Mouse (Mus musculus) layer of hippocampus, adult 9-10 months (tissue): ENCODE measurements at regions not wholly inside any gene's neighbourhood (a gene's known extent, or its start where the extent isn't known, plus 50 kb on each side); places are given as distances from the start of the nearest gene placed in this dataset.

Source experiments
- DNase-seq: peaks from one replicate; pipeline ENCODE4 v3.0.0; 2022; ENCODE audit warnings: low spot score

DNA sequence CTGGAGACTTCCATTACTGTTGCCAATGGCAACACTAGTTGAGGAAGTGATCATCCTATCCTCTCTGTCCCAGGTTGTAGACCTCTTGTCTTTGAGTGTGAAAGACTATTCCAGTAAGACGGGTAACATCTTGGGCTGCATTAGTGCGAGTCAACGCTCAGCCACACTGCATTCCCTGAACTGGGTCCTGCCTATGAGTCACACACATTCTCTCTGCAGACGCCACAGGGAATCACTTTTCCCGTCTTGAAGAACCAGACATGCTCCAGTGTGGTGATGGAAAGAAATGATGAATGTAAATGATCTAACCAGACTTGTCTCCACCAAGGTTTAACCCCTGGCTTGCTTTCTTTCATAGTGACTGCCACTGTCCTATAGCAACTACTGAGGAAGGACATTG, 199.1 kb upstream of the Maf start:
- DNase-seq, result no peak

DNA sequence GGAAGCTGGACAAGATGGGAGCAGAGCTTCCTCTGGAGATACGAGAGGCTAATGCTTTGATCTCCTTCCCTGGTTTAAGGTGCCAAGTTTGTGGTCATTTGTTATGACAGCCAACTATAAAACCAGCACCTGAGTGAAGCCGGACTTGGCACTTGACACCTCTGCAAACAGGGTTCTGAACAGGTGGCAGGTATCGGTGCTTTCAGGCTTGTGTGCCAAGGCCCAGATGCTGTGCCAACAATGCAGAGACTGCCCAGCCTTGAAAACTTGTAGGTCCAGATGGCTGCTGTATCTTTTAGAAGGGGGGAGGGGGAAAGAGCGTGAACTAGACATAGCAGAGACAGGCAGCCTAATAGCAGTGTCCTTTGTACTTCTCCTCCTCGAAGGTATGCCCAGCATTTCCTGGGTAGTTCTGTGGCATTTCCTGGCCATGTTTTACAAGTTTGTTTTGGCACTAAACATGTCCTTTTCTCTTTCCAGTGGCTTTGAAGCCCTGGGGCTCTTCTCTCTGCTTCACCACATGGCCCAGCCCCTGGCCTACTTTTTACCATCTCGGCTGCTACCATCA, 196.3 kb upstream of the Maf start:
- no peak for DNase-seq

DNA sequence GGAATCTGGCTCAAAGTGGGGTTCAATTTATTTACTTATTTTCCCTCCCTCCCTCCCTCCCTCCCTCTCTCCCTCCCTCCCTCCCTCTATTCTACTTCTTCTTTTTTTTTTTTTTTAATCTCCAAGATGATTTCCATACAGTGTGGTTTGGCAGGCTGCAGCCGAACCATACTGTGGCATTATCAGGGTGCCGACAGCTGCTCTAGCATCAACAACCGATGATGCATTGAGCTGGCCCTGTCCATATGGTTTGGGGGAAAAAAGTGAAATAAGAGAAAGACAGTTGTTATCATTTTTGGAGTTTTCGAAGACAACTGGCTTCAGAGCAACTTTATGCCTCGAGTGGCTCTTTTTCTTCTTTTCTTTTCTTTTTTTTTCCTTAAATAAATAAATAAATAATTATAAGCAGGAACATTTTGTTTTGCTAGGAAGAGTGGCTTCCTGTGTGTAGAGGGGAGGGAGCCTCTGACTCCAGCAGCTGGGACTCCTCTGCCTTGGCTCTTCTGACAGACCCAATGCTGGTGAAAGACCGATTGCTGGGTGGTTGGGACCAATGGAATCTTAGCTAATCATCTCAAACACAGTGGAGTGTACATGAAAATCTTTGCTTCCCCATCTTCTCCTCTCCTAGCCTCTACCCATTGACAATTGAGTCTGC, 190.1 kb upstream of the Maf start:
- DNase-seq, result no peak

DNA sequence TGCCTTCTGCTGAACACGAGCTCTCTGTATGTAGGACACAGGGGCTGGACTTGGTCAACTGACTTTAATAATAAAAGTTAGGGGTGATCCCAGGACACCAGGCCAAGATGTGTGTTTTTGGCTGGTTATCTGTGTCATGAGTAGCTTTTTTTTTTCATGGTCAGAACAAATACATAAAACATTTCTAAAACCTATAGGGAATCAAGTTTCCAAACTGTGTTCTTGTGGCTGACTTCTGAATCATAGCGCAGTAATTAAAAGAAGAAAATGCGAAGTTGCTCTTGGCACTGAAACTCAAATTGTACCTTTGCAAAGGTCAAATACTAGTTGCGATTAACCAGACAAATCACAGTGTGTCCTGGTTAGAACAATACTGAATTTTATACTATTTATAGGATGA, 189.5 kb upstream of the Maf start:
- no peak for DNase-seq

DNA sequence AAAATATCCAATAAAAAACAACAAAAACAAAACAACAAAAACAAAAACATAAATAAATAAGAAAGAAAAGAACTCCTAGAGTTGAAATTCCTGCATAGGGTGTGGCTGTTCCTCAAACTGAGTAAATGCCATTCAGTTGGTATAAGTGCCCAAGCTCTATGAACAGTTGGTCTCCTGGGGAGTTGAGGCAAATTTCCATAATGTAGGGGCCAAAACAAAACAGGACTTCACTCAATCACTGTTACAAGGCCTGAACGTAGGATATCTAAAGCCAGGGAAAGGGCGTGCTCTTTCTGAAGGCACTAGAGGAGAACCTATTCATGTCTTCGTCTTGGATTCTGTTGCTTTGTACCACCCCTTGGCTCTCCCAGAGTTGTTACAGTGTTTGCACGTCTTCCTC, 188.5 kb upstream of the Maf start:
- DNase-seq, result no peak

DNA sequence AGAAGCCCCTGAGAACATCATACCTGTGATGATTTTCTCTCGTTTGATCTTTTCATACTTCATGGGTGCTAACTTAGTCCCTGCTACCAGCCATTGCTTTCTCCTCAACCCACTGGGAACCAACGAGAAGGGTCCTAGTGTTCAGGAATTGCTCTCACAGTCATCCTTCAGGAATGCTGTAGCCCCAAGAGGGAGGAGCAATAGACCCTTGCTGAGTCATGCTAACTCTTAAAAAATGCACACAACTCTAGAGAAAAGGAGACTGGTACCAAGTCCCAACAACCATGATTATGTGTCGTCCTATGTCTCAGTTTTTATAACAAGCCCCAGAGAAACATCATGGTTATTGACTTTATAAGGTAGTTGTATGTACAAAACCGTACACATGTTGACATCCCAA, 180.7 kb upstream of the Maf start:
- DNase-seq, result no peak

DNA sequence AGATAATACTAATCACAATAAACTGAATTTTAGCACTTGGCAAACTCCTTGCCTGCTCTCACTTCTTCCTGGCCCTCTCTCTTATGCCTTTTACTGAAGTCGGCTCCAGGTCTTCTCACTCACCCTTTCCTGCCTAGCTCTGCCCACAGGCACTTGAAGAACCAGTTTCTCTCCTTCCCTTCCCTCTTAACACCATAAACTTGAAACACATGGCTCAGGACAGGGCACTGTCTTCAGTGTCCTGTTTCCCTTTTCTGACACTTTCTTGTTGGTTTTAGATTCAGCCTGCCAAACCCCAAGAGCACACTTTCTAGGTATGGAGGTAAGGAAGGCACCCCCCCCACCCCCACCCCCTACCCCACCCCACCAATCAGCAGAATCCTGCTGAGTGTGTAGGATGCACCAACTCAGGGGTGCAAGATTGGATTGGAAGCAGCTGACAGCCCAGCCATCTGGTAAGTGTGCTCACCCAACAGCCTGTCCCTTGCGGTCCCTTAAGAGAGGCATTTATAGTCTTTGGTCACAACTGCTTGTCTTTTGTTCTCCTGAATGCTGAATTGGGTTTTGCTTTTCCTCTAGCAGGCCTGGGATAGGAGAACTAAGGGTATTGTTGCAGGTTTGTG, 177.6 kb upstream of the Maf start:
- DNase-seq, result no peak

DNA sequence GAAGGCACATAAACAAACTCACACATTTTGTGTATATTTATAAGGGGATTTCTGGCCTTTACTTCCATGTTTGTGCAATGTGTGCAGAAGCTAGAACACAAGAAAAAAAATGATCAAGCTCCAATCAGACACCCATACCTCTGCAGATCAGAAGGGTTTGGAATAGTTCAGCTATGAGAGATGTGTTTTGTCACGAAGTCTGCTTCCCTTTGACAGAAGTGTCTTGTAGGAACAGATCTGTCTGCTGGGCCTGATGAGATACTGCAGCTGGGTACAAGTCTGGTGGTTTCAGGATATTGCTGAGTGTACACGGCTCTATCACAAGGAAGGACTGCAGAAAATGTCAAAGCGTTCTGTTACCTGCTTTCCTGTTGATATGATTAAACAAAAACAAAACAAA, 176.2 kb upstream of the Maf start:
- no peak for DNase-seq

DNA sequence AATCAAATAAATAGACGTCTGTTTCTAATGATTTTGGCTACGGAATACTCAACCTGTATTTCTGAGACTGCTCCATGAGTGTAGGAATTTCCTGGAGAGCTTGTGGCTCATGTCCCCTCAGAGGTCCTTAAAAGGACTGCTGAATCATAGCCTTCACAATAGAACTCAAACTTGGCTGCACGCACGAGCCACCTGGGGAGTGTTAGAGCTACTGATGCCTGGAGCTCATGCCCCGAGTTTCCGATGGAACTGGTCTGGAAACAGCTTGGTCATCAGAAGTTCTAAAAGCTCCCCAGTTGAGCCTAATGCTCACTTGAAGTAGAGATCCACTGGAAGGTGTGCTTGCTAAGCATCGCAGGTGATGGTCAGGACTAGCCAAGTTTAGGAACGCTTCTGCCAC, 174.3 kb upstream of the Maf start:
- DNase-seq, result no peak

DNA sequence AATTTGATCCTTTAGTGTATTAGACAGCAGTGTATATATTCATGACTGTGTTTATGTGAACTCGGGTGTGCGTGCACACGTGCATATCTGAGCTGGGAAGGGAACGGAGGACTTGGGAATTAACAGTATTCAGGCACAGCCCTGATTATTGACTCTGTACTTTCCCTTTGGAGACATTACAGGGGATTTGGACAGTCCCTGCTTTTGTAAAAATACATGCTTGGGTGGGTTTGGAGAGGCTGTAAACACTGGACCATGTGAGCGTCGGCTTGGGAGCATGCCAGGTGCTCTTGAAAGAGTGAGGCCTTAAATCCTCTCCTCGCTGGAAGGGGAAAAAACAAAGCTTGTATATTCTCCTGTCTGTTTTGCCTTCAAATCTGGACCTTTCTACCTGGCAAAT, 167.2 kb upstream of the Maf start:
- DNase-seq, result no peak

DNA sequence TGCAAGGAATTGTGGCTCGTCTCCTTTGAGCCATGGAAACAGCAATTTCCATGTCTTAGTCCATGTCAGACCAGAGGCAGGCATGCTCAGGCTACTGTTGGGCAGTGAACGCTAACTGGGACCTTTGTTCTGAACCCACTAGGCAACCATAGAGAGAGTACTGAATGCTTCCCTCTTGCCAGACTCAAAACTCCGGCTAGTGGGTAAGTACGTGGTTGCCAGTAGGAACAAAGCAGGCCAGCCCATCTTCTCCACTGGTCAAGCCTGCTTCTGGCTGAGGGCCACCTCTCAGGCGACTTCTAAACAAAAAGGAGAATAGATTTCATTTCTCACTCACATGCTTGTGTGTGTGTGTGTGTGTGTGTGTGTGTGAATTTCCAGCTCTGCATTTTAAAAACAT, 163.8 kb upstream of the Maf start:
- no peak for DNase-seq

DNA sequence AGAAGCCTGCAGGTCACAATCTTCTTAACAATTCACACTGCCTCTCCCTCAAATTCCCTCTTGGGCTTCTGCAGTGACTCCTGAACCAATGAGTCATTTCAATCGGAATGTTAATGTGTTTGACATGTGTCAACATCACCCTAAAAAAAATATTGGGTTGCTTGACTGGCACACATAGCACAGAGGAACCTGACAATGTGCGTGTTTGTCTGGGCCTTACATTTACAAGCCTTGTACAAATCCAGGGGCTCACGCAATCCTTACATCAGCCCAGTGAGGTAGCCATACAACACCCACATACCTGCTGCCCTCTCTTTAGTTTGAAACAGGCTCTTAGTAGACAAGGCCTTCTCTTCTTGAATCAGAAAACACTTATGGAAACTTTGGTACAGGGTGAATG, 153.8 kb upstream of the Maf start:
- no peak for DNase-seq

DNA sequence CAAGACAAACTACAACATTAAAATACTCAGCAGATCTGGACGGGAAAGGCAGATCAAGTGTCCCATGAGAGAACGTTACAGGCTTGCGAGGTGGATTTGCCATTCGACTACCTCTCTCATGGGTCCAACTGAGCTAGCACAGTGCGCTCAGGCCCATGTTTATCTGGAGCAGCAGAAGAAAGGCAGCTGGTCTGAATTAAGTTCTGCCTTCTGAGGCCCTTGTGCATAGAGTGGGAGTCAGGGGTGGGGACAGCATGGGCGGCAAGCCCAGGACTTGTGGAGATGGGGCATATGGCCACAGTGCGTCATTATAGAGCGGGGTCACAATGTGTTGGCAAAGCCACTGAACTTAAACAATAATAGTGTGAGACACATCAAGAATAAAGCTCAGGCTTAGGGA, 151.8 kb upstream of the Maf start:
- no peak for DNase-seq

DNA sequence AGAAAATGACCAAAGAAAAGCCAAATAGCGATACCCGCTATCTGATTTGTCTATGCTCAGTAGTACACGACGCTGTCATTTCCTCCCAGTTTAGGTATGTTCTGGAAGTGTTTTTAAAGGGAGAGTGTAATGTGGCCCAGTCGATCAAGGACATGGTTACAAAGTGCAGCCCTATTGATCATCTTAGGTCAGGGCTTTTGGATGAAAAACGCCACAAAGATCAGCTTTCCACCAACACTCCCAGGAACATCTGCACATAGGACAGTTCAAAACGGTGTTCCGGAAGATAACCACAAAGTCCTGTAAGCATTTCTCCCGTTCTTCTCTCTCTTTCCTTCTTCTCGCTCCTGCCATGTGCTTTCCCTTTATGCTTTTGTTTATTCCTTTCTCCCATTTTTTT, 149.2 kb upstream of the Maf start:
- DNase-seq, result no peak

DNA sequence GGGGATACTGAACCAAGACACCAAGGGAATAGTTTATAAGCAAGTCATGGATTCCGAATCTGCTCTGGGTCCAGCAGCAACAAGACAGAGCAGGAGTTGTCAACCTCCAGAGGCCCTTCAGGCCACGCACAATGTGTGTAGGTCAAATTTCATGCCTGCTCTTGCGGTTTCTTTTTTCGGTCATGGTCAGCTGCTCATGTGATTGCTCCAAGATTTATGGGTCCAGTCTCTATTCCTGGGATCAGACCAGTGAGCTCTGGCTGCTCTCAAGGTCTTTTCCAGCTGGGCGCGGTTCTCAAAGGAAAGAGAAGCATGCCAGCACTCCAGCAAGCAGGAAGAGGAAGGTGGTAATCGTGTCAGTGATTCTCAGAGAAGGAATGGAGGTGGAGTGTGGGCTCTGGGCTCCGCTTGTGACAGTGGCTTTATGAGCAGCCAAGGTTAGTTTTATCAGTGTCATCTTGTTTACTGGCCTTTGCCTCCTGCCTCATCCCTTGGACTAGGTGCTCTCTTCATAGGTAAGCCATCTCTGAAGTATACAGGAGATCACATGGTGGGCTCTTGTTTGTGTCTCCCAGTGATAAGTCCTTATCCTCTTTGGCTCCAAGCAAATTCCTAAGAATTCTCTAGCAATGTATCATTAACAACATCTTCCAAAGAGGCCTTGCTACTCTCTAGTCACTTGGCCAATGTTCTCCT, 148.5 kb upstream of the Maf start:
- no peak for DNase-seq

DNA sequence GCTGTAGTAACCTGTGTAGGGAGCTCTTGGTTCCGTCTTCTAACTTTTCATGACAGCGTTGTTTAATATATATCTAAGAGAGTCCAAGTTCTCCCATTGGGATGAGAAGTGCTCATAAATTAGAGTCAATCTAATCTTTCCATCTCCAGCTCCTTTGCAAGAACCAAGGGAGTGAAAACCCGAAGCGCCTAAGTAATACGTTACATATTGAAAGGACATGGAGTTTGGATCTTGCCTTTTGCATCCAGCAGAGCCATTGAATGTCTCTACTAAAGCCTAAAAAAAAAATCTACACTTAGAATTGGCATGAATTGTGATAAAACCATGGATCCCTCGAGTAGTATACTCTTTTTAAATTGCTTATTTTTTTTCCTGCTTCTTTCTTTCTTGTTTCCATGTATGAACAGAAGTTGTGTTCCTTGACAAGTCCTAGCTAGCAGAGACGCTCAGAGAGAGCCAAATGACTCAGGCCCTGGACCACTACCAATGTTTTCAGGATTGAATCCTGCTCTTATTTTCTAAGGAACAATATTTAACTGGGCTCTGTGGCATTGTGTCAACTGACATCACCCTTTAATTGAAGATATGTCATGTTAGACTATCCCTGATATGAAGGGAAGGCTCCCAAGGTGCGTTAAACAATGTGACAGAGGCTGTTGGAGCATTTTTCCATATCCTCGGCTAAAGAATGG, 146.8 kb upstream of the Maf start:
- no peak for DNase-seq

DNA sequence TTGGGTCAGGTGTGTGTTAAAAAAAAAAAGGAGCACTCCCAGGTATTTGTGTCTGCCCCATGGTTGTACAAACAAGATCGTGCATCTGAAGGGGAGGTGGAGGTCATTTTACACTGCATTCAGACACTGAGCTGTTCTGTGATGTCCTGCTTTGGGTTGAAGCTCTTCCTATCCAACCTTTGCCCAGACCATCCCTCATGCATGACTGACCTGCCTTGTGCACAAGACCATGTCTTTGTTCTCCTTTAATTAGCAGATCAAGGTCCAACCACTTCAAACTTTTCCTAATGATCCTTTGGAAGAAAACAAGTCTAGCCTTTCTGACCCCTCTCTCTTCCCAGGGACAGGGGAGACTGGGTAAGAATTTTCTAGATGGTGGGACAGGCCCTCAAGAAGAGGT, 143.0 kb upstream of the Maf start:
- no peak for DNase-seq

DNA sequence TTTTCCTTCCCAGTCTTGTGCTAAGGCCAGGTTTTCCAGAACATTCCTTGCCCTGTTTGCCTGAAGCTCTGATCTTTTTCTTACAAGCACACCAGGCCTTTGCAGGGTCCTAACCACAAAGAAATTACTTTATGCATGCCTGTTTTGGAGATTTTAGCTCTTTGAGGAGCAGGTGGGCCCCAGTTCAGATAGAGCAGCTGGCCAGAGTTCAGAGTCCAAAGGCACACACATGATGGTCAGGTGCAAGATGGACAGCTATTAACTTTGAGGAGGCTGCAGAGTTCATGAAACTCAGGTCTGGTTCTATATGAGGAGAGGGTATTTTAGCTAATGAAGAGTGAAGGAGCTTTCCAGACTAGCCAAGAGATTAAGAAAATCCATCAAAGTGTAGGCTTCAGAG, 125.8 kb upstream of the Maf start:
- no peak for DNase-seq

DNA sequence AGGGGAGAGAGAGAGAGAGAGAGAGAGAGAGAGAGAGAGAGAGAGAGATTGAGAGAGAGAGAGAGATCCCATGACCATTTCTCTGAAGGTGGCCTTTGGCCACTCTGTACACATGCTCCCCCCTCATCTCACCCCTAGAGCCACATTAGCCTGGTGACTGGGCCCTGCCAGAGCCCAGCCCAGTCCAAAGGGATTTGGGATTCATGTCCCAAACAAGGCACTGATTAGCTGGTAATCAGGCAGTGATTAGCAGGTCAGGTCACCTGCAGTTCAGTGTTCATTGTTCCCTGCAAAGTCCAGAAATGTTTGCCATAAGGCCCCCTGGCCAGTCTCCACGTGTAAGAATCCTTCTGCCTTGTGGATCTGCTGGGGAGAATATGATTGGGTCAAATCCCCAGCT, 124.1 kb upstream of the Maf start:
- DNase-seq, result no peak

DNA sequence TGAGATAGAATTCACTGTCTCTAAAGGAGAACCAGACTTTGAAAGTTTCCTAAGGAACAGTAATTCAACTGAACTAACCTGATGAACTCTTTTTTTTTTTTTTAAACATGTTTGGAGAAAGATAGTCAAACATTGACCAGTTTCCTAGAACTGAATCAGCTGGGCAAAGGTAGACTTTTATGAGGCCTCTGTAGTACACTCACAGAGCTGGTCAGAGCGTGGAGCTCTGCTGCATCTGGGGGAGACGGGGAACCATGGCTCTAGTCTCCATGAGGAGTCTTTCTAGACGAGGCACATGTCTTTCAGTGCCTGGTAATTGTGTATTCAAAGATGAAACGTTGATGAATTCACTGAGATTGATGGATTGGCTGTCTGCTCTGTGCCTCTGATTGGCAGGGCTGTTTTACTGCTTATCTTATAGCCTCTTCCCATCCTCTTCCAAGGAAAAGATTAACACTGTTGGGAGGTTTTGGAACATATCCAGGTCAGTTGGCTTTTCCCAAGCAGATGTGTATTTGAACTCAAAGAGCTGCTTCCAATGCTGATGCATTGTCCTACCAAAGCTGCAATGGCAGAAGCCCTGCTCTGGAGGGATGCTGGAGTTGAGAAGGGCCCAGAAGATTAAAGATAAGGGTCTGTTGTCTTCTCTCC, 122.5 kb upstream of the Maf start:
- no peak for DNase-seq

DNA sequence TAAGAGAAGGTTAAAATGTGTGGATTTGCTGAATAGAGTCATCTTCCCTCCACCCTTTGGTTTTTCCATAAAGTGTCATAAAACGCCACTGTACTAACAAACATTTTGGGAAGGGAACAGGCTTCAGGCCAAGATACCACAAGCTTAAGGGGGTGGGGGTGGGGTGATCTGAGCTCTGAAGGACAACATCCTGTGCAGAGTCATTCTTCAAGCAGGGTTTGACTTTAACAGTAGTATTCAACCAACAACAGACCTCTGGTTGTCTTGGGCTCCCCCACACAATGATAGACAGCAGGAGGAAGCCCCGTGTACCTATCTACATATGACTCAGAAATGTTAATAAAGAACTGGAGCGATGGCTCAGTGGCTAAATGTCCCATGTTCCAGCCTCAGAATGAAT, 118.9 kb upstream of the Maf start:
- DNase-seq, result no peak

DNA sequence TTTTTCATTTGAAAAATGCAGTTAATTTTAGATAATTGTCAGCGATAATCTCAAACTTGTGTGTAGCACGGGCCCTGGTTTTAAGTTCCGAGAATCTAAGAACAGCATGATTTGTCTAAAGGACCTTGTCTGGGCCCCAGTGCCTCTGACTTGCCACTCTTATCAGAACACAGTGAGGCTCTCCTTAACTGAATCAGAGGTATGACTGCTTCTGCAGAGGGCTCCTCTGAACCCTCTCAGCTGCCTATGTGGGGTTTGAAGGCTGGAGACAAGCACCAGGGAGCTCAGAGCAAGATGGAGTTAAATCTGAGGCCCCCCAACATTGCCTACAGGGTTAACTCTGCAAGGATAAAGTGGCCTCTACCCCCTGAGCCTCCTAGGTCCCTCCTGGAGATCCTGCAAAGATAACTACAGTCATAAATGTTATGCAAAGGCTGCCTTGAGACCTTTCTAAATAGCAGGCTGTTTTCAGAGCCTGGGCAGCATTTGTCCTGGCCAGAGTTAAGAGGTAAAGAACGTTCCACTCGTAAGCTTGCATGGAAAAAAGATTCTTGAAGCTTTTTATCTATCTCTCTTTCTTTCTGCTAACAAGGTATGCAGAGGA, 118.4 kb upstream of the Maf start:
- no peak for DNase-seq
